Mouse (Mus musculus): ENCODE results near the gene Sh3gl2.

Sh3gl2 gene

DNA sequence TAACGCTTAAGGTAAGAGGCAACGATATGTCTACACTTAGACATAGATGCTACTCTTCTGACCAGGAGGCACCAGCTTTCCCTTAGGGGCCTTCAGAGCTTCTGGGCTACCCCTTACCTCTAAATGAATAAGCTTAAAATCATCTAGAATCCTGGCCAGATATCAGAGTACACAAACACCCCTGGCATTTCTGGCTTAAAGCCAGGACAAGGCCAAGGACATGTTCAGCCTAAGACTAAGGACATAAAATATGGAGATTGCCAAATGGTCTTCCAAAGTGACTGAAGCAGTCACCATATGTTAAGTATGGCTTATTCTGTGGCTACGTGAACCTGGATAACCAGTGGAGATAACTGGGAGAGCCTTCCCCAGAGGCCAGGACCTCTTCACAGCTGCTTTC, 211.5 kb downstream of the Sh3gl2 start:
- DNase-seq (ENCODE audit: low spot score), result no peak

DNA sequence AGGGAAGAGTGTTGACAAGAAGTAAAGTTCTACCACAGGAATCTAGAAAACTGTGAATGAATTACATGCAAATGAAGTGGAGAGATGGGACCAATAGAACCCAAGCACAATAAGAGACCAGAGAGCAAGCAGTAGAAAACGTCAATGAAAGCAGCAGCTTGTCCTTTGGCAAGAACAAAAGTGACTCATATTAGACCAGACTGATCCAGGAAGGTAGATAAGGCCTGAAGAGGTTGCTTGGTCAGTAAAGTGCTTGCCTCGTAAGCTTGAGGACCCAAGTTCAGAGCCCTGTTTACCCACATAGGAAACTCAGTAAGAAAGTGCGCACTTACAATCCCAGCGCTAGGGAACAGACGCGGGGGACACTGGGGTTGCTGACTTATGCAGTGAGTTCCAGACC, 215.5 kb downstream of the Sh3gl2 start:
- DNase-seq (ENCODE audit: low spot score), result no peak

DNA sequence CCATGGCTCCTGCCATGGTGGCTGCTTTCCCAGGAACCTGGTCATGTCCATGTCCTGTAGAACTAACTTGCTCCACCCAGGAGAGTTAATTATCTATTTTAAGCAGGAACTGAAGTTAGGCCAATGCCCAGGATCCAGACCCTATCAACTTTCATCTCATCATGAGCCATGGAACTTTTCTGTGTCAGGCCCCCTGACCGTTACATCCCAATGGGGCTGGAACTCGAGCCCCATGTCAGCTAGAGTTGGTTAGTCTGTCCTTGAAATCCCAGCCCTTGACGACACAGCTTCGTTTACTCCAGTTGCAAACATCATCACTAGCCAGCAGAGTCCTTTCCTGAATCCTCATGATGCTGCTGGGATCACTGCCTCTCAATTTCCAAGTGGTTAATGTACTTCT, 221.3 kb downstream of the Sh3gl2 start:
- DNase-seq (ENCODE audit: low spot score), result no peak

DNA sequence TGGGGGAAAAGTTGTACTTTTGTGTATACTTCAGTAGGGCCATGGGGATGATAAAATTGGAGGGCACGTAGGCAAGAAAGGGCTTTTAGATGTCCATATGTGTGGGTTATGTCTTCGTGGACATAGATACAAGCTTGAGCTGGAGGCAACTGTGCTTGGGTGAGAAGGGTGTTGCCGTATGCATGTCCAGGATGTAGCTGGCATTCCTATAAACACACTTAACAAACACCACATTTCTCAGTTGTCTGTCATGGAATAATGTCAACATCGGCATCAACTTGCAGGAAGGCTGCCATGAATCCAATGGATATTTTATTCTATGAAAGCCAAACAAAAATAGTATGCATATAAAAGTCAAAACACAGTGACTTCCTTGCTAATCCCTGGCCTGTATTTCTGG, 227.9 kb downstream of the Sh3gl2 start:
- no peak for DNase-seq (ENCODE audit: low spot score)

DNA sequence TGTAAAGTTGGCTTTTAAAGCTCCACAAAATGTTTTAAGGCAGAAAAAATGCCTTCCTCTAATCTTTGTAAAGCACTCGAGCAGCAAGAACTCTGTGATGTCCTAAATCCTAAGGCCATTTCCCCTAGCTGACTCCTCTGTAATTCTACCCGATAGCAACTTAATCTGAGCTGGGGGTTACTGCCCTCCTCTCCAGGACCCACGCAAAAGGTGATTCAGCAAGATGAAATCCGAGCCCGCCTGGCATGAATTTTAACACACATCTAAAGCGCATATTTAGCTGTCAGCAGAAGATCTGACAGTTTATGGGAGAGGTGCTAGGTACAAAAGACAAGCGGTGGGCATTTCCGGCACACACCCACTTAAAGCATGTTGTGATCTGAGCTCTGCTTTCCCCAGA, 229.8 kb downstream of the Sh3gl2 start:
- DNase-seq (ENCODE audit: low spot score), result no peak

DNA sequence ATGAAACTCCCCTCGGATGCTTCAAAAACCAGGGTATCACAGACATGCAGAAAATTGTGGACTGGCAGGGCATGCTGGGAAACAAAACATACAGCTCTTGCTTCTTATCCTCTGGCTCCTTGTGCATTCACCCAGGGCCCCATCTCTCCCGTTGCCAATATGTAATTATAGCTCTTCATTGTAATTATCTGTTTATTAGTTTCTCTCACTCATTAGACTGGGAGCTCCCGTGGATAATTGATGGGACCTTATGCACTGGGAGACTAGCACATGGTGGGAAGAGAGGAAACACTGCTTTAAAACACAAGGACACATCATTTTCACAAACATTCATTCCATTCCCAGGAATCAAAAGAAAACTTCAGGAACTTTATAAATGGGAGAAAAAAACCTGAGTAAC, 233.9 kb downstream of the Sh3gl2 start:
- no peak for DNase-seq (ENCODE audit: low spot score)

DNA sequence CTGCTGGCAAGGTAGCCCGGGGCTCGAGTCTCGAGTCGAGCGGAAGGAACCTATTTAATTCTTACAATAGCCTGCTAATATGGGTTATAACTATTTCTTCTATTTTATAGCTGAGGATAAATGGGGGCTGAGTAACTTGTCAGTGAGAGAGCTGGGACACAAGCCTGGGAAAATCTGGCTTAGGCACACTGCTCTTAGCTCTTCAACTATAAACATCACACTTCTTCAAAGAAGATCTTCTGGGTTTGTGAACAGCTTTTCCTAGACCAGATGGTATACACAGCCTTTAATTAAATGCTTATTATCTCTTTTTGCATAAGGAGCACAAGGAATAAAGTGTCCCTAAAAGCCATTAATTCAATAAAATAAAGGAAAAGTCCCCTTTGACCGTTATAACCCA, 278.7 kb downstream of the Sh3gl2 start:
- DNase-seq (ENCODE audit: low spot score), result no peak

DNA sequence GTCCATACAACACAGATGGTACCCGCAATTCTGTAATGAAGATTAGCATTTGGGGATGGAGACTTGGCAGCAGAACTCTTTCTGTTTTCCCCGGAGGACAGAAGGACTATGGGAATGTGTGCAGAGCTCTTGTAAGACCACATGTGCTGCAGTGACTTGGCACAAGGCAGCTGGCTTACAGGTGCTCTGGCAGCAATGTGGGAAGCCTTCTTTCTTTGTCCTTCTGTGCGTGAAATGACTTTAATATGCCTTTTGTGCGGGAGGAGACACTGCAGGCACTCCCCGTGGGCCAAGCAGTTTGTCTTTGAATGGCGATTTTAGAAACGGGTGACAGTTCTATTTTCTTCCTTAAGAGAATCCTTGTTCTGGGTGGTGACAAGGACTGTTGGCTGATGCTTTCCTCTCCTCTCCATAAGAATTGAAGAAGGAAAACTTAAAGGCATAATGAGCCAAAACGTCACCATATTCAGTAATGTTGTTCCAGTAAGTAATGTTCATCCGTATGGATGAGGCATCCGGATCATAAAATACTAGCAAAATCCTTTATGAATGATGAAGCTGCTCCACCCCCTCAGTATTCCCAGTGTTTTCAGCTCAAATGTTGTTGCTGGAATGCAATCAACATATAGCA, 281.5 kb downstream of the Sh3gl2 start:
- DNase-seq (ENCODE audit: low spot score), result no peak

DNA sequence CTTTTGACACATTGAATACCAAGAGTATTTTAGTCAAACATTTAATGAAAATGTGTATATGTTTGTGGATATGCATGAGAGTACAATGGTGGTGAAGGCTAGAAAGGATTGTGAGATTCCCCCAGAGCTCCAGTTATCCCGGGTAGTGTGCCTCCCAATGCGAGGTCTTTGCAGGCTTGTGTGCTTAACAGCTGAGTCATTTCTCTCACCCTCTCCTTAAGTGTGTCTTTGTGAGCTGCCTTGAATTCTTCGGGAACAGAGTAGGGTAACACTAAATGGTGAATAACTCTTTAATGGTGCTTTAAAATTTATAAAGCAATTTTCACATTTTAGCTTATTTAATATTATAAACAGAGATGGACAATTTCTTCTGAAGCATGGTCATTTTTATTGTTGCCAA, 300.8 kb downstream of the Sh3gl2 start:
- DNase-seq (ENCODE audit: low spot score), result no peak

DNA sequence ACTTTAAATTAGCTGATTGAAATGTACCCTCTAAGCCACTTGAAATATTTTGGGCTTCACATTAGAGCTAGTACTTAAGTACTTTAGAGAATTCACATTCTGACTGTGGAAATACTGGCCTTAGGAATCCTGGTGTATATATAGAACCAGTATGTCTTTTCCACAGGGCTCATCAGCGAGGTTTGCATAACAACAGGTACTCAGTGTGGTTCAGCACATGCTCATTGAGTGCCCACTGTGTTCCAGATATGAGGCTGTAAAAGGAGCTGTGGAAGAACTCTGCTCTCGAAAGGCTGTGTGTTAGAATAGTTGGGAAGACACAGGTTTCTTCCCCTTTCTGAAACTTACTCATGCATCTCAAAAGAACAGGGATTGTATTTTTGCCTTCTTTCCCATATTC, 302.1 kb downstream of the Sh3gl2 start:
- DNase-seq (ENCODE audit: low spot score), result no peak

DNA sequence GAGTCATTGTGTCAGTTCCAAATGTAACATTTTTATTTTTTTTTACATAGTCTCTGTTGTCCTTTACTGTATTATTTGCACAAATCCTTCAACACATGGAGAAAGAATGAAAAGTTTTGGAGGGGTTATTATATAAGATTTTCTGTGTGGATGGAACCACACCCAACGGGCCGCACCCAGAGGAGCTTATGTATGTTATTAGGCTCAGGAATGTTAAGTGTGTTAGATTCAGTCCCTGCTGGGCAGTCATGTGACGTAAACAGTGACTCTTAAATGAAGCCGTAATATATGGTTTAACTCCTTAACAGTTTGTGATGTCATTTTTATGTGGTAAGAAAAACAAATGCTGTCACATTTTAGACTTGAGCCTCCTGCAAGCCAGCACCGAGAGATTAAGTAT, 302.6 kb downstream of the Sh3gl2 start:
- DNase-seq (ENCODE audit: low spot score), result no peak

DNA sequence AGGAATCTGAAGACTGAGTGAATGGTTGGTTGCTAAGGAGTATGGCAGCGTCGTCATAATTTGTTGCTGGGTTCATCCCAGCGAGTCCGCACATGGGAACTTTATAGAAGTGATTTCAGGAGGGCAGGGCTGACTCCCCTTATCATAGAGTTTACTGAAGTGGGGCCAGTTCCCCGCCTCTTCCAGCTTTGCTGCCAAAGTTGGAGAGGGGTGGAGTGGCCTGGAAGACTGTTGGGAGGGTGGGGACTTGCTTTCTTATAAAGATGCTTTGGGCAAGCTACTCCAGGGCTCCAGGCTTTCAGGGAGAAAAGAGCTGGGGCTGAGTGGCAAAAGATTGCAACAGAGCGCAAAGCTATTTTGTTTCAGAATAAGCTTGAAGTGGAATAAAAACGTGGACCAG, 308.4 kb downstream of the Sh3gl2 start:
- DNase-seq (ENCODE audit: low spot score), result no peak

DNA sequence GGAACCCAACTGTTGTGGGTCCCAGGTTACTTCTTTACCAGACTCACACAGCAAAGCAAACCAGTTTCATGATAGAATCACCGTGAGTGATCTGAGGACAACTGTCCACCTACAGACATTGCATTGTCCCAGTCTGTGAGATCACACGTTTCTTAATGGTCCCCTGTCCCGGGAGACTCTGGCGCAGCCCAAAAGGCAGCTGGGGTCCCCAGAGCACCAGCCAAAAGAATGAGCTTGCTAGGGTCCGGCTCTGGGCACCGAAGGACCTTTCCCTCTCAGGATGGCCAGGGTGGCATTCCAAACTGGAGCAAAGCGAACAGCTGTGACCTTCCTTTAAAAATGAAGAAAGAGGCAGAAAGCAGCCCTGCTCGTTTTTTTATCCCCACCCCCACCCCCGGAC, 308.9 kb downstream of the Sh3gl2 start, which contains the start of gene Adamtsl1:
Gene Adamtsl1 (plus strand): TSS at position 381 of the 400 bp plus-strand sequence.
- DNase-seq (ENCODE audit: low spot score), result no peak

DNA sequence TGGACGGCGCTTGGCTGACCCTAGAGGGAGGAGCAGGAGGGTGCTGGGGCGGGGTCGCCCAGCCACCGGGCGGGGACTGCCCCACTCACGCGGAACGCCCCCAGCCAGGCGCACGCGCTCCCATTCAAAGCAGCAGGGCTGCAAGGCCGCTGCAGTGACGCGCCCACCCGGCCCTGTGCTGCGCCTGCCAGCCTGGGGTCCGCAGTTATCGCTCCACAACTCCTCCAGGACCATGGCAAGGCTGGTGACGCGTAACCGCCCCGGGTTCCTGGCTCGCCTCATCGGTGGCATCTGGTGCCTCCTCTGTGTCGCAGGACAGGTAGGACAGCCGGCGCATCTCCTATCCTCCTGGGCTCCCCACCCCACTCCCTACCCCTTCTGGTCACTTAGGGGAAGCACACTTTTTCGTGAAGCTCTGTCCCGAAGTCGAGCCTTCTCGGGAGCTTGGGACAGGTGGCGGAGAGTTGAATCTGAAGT, 309.3 kb downstream of the Sh3gl2 start:
- no peak for DNase-seq (ENCODE audit: low spot score)

DNA sequence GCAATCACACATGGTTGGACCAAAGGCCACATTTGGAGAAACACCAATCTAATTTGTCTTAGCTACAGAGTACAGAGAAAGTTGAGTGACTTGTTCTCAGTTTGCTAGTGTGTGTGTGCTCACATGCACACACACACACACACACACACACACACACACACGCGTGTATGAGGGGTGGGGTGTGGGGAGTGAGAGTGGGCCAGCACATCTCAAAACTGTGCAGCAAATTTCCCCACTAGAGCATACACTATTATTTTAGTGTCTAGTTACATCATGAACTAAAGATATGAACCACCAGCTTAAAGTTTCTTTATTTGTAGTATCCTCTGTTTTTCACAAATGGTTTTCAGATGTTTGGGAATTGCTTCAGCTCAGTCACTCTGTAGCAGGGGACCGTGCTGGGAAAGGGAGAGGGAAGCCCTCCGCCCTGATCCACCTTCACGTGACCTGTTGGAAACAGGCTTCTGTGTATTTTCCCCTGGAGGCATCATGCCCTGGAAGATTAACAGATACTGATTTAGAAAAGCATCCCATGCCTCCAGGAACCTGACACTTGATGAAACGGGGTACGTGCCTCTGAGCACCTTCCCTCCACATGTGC, 322.1 kb downstream of the Sh3gl2 start:
- no peak for DNase-seq (ENCODE audit: low spot score)

DNA sequence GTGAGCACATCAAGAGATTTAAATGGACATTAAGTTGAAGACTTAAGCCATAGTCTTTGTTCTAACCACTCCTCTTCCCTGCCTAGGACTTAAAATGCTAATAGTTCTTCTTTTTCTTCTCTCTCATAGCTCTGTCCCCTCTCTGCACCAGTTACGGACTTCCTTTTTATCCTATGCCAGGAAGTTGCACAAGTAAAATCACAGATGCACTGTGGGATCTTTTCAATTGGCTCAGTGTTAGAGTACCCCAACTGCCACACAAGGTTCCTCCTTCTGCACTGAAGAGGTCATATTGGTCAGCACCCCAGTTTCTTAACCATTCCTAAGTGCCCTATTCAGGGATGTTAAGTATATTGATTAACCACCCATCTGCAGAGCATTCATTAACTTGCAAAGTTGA, 324.9 kb downstream of the Sh3gl2 start:
- no peak for DNase-seq (ENCODE audit: low spot score)

DNA sequence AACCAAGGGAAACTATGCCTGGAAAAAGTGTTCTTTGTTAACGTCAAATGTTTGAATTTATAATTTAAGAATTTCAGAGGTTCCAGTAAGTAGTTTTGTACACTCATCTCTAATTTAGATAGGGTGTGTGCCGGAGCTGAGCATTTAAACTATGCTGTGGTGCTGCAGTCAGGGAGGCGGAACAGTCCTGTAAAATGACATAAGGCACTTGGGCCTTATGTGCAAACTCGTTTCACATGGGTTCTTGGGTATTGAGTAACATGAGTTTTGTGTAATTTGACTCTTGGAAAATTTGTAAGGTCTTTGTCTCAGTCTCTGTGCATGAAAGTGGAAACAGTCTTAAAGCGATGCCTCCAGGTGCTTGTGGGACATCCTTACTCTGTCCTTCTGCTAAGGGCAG, 334.8 kb downstream of the Sh3gl2 start:
- DNase-seq (ENCODE audit: low spot score), result no peak

DNA sequence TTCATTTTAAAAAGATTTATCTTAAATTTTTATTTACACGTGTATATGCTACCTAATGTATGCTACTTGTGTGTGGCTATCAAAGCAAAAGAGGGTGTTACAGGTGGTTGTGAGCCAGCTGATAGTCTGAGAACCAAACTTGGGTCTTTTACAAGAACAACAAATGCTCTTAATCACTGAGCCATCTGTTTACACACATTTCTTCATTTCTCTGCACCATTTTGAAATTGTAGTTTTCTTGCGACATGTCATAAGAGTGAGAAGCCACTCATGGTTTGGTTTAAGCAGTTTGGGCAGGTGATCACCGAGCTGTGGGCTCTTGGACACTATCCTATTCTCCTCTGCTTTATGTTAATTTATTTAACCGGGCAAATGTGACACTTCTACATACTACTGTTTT, 338.3 kb downstream of the Sh3gl2 start:
- DNase-seq (ENCODE audit: low spot score), result no peak

DNA sequence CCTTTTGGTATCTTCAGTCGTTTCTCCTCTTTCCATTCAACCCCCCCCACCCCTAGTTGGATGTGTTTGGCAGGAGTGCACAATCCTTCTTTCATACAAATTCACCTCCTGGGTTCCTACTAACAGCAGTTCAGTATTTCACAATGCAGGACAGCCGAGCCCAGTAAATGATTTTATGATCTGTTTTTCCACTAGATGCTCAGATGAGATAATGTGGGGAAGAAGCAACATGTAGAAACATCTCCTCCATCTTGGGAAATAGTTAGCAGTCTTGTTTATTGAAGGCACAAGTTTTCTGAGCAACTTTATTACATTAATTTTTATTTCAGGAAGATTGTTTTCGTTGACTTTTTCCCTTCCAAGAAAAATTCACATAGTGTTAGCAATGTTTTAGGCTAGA, 349.8 kb downstream of the Sh3gl2 start:
- no peak for DNase-seq (ENCODE audit: low spot score)

DNA sequence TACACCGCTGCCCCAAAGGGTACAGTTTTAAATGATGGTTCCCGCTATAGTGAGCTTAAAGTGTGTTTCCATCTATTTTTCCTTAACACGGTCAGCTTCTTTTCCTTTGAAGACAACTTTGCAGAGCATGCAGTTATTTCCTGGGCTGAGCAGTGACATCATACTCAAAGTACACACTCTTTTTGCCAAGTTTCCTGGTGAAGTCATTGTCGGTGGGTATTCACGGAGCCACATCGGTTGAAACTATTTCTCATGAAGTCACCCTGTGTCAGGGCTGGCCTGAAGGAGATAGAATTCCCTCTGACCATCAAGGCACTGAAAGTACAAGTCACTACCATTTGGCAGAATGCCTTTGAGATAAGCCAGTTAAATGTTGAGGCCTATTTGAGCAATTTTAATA, 354.8 kb downstream of the Sh3gl2 start:
- DNase-seq (ENCODE audit: low spot score), result no peak

DNA sequence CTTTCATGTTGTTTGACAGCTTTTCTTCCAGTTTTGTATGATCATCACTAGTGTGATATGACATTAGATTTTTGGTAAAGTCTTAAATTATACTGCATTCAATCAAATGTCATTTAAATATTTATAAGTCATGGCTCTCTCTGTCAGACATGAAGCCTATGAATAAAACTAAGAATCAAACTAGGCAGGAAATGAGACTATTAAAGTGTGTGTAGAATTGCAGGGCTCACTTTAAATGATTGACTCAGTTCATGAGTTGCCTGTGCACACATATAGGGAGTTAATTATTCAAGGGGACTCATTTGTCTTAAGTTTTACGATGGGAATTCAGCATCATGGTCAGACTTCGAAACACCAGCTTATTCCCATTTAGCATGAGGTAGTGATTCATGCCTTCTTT, 380.5 kb downstream of the Sh3gl2 start:
- DNase-seq (ENCODE audit: low spot score), result no peak

DNA sequence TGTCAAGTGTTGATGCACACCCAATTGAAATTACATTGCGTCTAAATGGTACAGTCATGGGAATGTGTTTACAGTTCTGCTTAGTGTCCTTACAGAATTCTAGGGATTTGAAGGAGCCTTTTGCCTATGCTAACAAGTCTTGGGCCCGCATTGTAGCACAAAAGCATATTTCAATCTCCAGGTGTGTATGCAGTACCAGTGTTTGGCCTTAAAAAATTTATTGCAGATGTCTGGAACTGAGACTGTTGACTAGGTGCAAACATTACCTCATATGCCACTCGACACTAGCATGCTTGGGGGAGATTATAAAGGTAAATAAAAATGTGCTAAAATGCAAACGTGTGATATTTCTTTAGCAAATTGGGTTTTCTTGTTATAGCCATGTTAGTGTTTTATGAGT, 384.0 kb downstream of the Sh3gl2 start:
- DNase-seq (ENCODE audit: low spot score), result no peak

DNA sequence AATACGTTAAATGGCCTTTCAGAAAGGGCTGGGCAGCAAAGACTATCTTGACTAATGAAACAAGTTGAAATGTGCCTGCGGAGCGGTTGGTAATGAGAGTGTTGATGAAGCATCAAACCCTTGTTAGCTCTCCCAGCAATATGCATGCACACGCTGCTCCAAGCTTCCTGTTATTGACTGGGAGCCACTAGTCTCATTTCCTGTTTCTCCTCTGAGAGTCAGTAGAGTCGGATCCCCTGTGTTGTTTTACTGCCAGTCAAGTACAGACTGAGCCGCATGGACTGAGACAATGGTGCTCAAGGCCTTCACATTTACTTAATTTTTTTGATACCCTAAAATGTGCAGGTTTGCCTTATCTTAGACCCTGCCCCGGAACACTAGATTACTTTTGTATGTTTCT, 386.1 kb downstream of the Sh3gl2 start:
- no peak for DNase-seq (ENCODE audit: low spot score)

DNA sequence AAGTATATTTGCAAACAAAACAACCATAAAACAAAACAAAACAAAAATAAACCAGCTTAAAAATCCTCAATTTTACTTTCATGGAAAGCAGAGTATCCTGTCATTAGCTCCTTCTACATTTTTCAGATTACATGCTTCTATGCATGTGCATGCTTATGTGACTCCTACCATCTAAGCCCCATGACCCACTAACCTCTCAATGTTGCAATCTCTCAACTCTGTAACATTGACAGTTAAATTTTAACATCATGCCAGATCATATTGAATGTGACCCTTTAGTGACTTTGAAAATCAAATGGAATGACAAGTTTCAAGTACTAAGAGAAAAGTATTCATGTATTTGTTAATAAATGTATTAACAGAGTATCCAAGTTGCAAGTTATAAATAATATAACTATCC, 389.2 kb downstream of the Sh3gl2 start:
- no peak for DNase-seq (ENCODE audit: low spot score)
